Mouse (Mus musculus) heart, embryonic 10.5 days (tissue): ENCODE measurements at regions not wholly inside any gene's neighbourhood (a gene's known extent, or its start where the extent isn't known, plus 50 kb on each side); places are given as distances from the start of the nearest gene placed in this dataset.

Source experiments
- DNase-seq: peaks from one replicate; pipeline ENCODE4 v3.0.0-alpha.2; 2017; ENCODE audit warnings: low spot score
- H3K27ac ChIP-seq: fragments of 300-500 bp; sonication (generic); 2 replicates; pipeline ENCODE4 v1.5.1; 2016; ENCODE audit warnings: mild to moderate bottlenecking
- H3K27me3 ChIP-seq: fragments of 300-500 bp; sonication (generic); 2 replicates; pipeline ENCODE4 v1.6.1; 2016; ENCODE audit warnings: mild to moderate bottlenecking; ENCODE audit not compliant: poor library complexity, insufficient read depth, severe bottlenecking
- H3K36me3 ChIP-seq: fragments of 300-500 bp; sonication (generic); 2 replicates; pipeline ENCODE4 v1.6.1; 2016; ENCODE audit warnings: mild to moderate bottlenecking, moderate library complexity
- H3K4me1 ChIP-seq: fragments of 300-500 bp; sonication (generic); 2 replicates; pipeline ENCODE4 v1.6.1; 2016; ENCODE audit warnings: mild to moderate bottlenecking
- H3K4me3 ChIP-seq: fragments of 300-500 bp; sonication (generic); 2 replicates; pipeline ENCODE4 v1.5.1; 2016; ENCODE audit warnings: mild to moderate bottlenecking, moderate library complexity
- H3K9me3 ChIP-seq: fragments of 300-500 bp; sonication (generic); 2 replicates; pipeline ENCODE4 v1.6.1; 2016; ENCODE audit warnings: mild to moderate bottlenecking, moderate library complexity
- WGBS: fragments of 180-500 bp; shearing (Covaris S2); methylation state at CpG from one replicate; pipeline ENCODE4 v1.1.7; 2016; 5-methylcytosine and 5-hydroxymethylcytosine counted together

DNA sequence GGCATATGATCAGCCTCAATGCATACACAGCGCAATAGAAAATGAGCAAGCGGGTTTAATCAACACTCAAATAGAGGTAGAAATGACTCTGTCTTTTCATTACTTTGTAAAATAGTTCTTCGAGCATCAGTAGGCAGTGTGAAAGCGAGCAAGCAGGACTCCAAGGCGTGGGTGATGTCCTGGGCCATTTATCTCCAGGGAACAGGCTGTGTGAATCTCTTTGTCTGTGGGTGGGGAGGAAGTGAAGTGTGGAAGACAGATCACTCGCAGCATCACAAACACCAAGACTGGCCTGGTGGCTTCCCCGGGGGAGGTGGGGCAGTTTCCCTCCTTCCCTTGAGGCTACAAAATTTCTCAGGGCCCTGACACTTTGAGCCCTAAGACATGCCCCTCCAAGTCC, 146.9 kb downstream of the Rpap3 start:
- Histone ChIP-seq H3K4me3 (no peak overlapping the region), H3K4me1 (no peaks in the 10 kb centered on the region), H3K27ac (no peak overlapping the region), H3K36me3 (no peaks in the 10 kb centered on the region), H3K9me3 (peaks cover 6% of the 10 kb centered on the region), H3K27me3 (no peaks in the 10 kb centered on the region)
- 89% methylated on average over 7 of the region's 7 CpGs for WGBS
- no peak for DNase-seq

DNA sequence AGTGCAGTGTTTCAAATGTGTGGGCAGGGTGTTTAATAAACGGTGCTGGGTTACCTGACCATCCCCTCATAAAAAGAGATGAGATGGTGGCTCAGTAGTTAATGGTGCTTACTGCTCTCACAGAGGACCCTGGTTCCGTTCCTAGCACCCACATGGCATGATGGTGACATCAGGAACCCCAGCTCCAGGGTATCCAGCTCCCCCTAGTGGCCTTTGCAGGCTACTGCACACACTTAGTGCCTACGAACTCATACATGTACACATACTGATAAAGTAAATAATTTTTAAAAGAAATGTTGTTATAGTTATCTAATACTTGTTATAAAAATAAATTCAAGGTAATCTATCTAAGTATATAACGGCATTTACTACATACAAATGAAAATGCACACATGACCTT, 157.3 kb downstream of the Rpap3 start:
- Histone ChIP-seq H3K36me3 (no peaks in the 10 kb centered on the region), H3K9me3 (no peaks in the 10 kb centered on the region), H3K4me1 (no peaks in the 10 kb centered on the region), H3K27me3 (no peaks in the 10 kb centered on the region), H3K27ac (no peak overlapping the region), H3K4me3 (no peak overlapping the region)
- 88% methylated on average over 4 of the region's 4 CpGs for WGBS
- DNase-seq, result no peak

DNA sequence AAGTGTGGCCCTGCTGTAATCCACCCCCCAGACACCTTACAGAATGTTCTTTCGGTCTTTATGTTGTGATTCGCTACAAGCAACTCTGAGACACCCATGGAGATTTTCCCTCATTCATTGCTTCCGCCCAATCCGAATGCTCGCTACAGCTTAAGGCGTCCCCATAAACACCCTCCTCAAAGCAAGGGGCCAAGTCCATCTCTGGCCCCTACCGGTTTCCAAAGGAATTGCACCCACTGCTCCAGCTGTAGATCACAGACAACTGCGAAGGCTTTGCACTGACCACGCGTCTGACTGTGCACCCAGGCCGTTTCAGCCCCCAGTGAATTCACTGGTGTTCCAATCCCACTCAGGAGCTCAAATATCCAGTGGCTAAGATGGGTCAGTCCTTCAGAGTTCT, 160.6 kb downstream of the Rpap3 start:
- H3K4me1 ChIP-seq, result no peaks in the 10 kb centered on the region
- 85% methylated on average over 11 of the region's 11 CpGs for WGBS
- no peaks in the 10 kb centered on the region for H3K27me3 ChIP-seq
- no peak overlapping the region for H3K4me3 ChIP-seq
- no peak overlapping the region for H3K27ac ChIP-seq
- H3K36me3 ChIP-seq, result no peaks in the 10 kb centered on the region
- H3K9me3 ChIP-seq, result no peaks in the 10 kb centered on the region
- peak; percentile 63 for DNase-seq

DNA sequence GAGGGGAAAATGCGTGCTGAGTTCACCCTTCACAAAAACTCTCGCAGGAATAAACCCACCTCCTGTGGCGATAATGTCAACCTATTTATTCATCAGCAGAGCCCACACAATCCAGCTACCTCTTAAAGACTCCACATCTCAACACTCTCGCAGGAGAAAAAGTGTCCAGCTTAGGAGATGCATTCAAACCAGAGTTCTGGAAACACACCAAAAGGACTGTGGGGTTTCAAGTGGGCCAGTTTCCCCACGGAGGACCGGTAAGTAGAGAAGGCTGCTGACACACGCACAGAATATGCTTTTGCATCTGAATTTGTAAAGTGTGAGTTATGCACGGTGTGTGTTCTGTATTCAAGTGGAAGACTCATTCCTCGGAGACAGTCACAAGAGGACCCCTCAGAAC, 164.0 kb downstream of the Rpap3 start:
- no peaks in the 10 kb centered on the region for H3K36me3 ChIP-seq
- H3K27me3 ChIP-seq, result no peaks in the 10 kb centered on the region
- H3K27ac ChIP-seq, result no peak overlapping the region
- no peaks in the 10 kb centered on the region for H3K9me3 ChIP-seq
- H3K4me1 ChIP-seq, result no peaks in the 10 kb centered on the region
- H3K4me3 ChIP-seq, result no peak overlapping the region
- 88% methylated on average over 9 of the region's 9 CpGs for WGBS
- DNase-seq, result no peak

DNA sequence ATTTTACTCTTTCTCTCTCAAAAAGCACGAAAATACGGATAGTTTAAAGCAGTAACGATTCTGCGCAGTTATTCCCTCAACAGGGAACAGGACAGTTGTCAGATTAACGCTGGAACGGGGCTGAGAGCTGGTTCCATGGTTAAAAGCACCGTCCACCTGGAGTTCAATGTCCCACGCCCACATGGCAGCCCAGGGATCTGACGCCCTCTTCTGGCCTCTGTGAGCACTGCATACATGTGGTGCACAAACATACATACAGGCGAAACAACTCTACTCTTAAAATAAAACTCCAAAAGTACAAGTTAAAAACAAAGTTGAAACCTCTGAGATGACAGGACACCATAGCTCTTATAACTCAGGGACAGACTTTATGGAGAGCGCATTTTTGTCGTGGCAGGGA, 169.5 kb downstream of the Rpap3 start:
- H3K9me3 ChIP-seq, result no peaks in the 10 kb centered on the region
- H3K27ac ChIP-seq, result no peak overlapping the region
- H3K4me3 ChIP-seq, result no peak overlapping the region
- H3K36me3 ChIP-seq, result no peaks in the 10 kb centered on the region
- WGBS, result 87% methylated on average over 12 of the region's 12 CpGs
- DNase-seq, result no peak
- no peaks in the 10 kb centered on the region for H3K27me3 ChIP-seq
- no peaks in the 10 kb centered on the region for H3K4me1 ChIP-seq

DNA sequence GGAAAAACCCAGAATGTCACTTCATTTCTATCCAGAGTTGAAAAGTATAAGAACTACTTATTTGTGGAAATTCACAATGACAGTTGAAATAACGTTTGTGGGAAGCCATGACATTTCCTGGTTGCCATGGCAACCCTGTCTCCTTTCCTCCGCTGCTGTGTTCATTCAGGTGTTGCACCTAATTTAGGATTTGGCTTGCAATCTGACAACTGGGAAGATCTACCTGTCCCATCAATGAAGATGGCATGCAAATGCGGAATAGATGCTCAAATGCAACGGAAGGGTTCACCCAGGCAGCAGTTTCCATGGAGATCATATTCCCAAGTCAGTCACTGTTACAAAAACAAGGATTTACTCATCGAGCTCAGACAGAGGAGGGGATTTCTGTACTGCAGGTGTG, 170.7 kb downstream of the Rpap3 start:
- Histone ChIP-seq H3K27me3 (no peaks in the 10 kb centered on the region), H3K36me3 (no peaks in the 10 kb centered on the region), H3K27ac (no peak overlapping the region), H3K9me3 (no peaks in the 10 kb centered on the region), H3K4me1 (no peaks in the 10 kb centered on the region), H3K4me3 (no peak overlapping the region)
- no peak for DNase-seq
- 79% methylated on average over 5 of the region's 5 CpGs for WGBS

DNA sequence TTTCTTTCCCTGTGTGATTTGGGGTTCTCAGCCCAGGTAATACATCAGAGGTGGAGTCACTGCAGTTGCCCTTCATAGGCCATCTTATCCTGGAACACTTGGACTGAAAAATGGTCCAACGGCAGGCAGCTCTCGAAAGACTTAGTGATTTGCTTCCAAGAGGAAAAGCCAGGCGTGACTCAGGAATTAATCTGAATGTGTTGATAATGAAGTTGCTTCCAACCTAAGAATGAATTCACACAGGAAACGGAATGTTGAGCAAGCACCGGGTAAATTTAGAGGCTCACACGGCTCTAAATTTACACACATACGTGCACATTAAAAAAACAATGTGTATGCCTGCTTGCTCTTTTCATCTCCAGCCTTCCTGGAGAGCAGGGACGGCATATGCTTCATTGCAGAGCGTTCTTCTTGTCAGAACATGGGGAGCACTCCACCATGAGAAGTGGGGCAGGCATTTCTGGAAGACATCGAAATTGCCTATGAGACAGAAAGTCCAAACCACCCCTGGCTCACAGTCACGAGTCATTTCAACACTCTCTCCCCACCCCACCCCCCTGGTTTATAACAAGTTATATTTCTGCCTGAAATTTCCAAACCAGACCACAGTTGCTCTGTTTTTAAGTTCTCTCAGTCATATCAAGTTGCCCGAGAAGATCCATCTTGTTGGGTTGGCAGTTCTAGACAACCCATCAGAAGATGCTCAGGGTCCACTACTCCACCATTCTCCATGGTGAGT, 171.9 kb downstream of the Rpap3 start:
- no peaks in the 10 kb centered on the region for H3K27me3 ChIP-seq
- H3K4me3 ChIP-seq, result no peak overlapping the region
- no peaks in the 10 kb centered on the region for H3K36me3 ChIP-seq
- no peak for DNase-seq
- H3K27ac ChIP-seq, result no peak overlapping the region
- H3K9me3 ChIP-seq, result no peaks in the 10 kb centered on the region
- 74% methylated on average over 12 of the region's 12 CpGs for WGBS
- no peaks in the 10 kb centered on the region for H3K4me1 ChIP-seq

DNA sequence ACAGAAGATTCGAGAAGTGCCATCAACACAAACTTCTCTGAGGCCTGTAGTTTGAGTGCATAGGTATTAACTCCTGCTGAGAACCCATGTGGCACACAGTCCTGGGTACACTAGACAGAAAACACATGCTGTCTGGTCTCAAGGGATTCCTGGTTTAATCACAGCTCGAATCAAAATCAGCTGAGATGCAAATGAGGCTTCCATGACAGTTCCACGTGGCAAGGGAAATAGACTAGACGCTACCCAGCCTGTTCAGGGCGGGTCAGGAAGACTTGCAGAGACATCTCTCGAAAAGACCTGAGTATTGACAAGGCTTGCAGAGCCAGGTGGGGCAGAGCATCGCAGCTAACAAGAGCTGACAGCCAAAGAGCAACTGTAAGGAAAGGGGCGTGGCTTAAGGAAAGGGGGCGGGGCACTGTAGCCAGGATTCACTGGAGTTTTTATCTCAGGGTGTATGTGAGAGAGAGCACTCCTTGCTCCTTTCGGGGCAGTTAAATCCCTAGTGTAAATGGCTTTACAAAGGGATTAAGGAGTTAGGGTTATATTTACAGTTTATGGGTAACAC, 173.2 kb downstream of the Rpap3 start:
- DNase-seq, result no peak
- WGBS, result 69% methylated on average over 10 of the region's 10 CpGs
- Histone ChIP-seq H3K4me1 (no peaks in the 10 kb centered on the region), H3K36me3 (no peaks in the 10 kb centered on the region), H3K9me3 (no peaks in the 10 kb centered on the region), H3K27me3 (no peaks in the 10 kb centered on the region), H3K27ac (no peak overlapping the region), H3K4me3 (no peak overlapping the region)

DNA sequence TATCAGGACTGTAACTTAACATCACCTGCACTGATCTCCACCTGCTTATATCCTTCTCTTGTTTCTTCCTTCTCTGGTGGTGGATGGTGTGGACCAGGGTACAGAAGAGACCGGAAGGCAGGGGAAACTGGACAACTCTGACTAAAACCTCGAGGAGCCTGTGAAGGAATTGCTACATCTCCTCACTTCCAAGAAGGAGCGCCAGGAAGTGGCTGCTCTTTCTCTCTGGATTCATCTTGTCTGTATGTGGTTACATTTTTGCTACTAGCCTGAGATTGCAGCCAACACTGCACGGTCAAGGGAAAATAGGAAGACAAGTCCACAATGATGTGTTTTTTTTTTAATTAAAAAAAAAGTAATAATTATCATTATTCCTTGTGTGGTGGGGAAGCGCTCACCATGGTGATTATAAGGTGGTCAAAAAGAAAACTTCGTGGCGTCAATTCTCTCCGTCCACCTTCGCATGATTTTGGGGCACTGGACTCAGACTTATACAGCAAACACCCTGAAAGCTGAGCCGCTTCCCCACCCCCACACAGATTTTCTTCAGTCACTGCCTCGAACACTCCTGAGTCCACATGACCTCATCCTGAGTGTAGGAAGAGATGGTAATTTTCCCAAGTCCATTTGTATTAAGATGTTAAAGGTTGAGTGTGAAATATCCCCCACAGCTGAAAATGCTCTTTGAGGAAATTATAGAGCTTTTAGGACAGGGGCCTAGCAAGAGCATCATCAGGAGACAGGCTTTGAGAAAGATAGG, 177.2 kb downstream of the Rpap3 start:
- Histone ChIP-seq H3K27ac (no peak overlapping the region), H3K36me3 (no peaks in the 10 kb centered on the region), H3K4me1 (no peaks in the 10 kb centered on the region), H3K27me3 (no peaks in the 10 kb centered on the region), H3K4me3 (no peak overlapping the region), H3K9me3 (no peaks in the 10 kb centered on the region)
- DNase-seq, result no peak
- WGBS, result 84% methylated on average over 11 of the region's 11 CpGs

DNA sequence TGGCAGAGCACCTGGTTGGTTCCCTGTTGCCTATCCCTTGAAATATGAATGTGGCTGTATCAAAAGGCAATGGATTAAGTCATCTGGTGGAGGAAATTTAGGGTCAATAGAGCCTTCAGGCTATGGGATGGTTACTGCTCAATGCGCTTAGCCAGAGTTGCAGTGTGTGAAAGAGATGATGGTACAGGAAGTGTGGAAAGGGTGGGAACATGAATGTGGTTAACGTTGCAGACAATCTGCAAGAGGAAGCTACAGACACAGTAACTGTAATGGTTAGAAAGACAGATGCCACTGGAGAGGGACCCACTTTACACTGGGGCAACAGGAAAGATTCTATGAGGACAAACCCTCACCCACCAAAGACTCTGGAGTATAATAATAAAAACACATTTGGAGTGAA, 185.2 kb downstream of the Rpap3 start:
- no peaks in the 10 kb centered on the region for H3K36me3 ChIP-seq

DNA sequence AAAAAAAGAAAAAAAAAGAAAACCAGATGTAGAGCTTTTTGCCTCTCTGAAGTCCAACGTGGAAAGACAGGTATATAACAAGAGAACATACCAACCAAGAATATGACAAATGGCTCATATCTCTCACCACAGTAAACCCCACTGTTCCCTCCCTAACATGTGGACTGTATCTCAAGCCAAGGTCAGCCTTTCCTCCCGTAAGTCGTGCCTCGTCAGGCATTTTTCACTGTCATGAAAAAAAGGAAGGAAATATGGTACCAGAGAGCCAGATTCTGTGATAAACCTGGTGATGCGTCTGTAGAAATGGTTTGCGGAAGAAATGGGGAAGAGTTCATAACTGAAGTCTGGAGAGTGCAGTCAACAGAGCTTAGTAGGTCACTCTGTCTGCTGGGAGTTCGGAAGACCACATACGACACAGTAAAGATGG, 185.7 kb downstream of the Rpap3 start:
- Histone ChIP-seq H3K27me3 (no peaks in the 10 kb centered on the region), H3K4me3 (no peak overlapping the region), H3K9me3 (no peaks in the 10 kb centered on the region), H3K36me3 (no peaks in the 10 kb centered on the region), H3K4me1 (no peaks in the 10 kb centered on the region), H3K27ac (no peak overlapping the region)
- 83% methylated on average over 8 of the region's 8 CpGs for whole genome bisulfite sequencing
- no peak for DNase-seq

More for the DNA sequence above, 185.2 kb downstream of the Rpap3 start:
- 80% methylated on average over 2 of the region's 2 CpGs for WGBS
- Histone ChIP-seq H3K27ac (no peak overlapping the region), H3K4me1 (no peaks in the 10 kb centered on the region), H3K27me3 (no peaks in the 10 kb centered on the region), H3K4me3 (no peak overlapping the region), H3K9me3 (no peaks in the 10 kb centered on the region)
- no peak for DNase-seq

DNA sequence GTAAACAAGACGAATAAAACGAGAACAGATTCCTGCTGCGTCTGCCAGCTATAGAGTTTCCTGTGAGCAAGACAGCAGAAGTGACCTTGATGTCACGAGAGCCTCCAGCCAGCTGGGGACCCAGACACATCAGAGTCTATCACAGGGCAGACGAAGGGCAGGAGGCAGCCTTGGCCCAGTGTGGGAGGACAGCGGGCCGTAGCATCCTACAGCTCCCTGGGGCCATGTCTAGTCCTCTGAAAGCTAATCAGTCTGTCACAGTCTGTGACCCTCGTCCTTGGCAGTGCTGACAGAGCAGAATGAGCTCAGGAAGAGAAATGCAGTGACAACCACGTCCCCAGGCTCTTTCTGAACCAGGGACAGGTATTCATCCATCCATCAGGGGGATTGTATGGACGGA, 187.7 kb downstream of the Rpap3 start:
- Histone ChIP-seq H3K36me3 (no peaks in the 10 kb centered on the region), H3K4me1 (no peaks in the 10 kb centered on the region), H3K27me3 (no peaks in the 10 kb centered on the region), H3K27ac (no peak overlapping the region), H3K9me3 (no peaks in the 10 kb centered on the region), H3K4me3 (no peak overlapping the region)
- WGBS, result 71% methylated on average over 10 of the region's 10 CpGs
- DNase-seq, result no peak

DNA sequence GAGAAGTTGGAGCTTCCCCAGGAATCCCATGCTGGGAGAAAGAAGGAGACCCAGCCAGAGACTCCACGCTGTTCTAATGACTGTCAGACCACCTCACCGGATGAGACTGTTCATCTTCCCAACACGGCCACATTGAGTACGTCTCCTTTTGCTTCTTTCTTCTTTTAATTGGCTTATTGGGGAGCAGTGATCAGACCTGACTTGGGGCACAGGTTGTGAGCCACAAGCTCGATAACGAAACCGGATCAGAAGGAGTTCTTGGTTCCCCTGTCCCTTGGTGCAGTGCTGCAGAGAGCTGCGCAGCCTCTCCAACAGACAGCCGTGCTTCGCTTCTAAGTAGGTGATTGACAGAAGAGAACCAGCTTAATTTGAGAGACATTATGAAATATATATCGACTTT, 188.4 kb downstream of the Rpap3 start:
- H3K9me3 ChIP-seq, result no peaks in the 10 kb centered on the region
- no peak for DNase-seq
- H3K4me1 ChIP-seq, result no peaks in the 10 kb centered on the region
- no peak overlapping the region for H3K4me3 ChIP-seq
- no peaks in the 10 kb centered on the region for H3K27me3 ChIP-seq
- H3K27ac ChIP-seq, result no peak overlapping the region
- no peaks in the 10 kb centered on the region for H3K36me3 ChIP-seq
- 92% methylated on average over 11 of the region's 11 CpGs for WGBS
